Mouse (Mus musculus) kidney, embryonic 15.5 days (tissue): ENCODE measurements around the gene Lbx2. TPM values are rescaled to one million over a fixed set of nuclear protein-coding genes. Genes with fewer than 3 reads are reported as not detected.

ENCODE experiments used
- ATAC-seq: fragments of 200-750 bp; cut with Nextera tagmentation; replicated peaks from 2 replicates; pipeline ENCODE4 v1.8.0; 2017; ENCODE audit warnings: moderate TSS enrichment; ENCODE audit not compliant: low FRiP score
- H3K27ac ChIP-seq: fragments of 300-500 bp; sonication (generic); 2 replicates; pipeline ENCODE4 v1.5.1; 2015; ENCODE audit warnings: mild to moderate bottlenecking, inconsistent platforms
- H3K27me3 ChIP-seq: fragments of 300-500 bp; sonication (generic); 2 replicates; pipeline ENCODE4 v1.6.1; 2015; ENCODE audit warnings: inconsistent platforms
- H3K36me3 ChIP-seq: fragments of 300-500 bp; sonication (generic); 2 replicates; pipeline ENCODE4 v1.6.1; 2015; ENCODE audit warnings: inconsistent platforms
- H3K4me1 ChIP-seq: fragments of 300-500 bp; sonication (generic); 2 replicates; pipeline ENCODE4 v1.6.1; 2015; ENCODE audit warnings: inconsistent platforms
- H3K4me2 ChIP-seq: fragments of 300-500 bp; sonication (generic); 2 replicates; pipeline ENCODE4 v1.6.1; 2015; ENCODE audit warnings: moderate library complexity, mild to moderate bottlenecking, inconsistent platforms
- H3K4me3 ChIP-seq: fragments of 300-500 bp; sonication (generic); replicated peaks from 2 replicates; pipeline ENCODE4 v1.5.1; 2015; ENCODE audit warnings: mild to moderate bottlenecking, inconsistent platforms
- H3K9ac ChIP-seq: fragments of 300-500 bp; sonication (generic); 2 replicates; pipeline ENCODE4 v1.6.1; 2015; ENCODE audit warnings: mild to moderate bottlenecking, inconsistent platforms
- H3K9me3 ChIP-seq: fragments of 300-500 bp; sonication (generic); replicated peaks from 2 replicates; pipeline ENCODE4 v1.6.1; 2016; ENCODE audit warnings: inconsistent platforms
- WGBS: fragments of 180-500 bp; shearing (Covaris S2); methylation state at CpG from one replicate; pipeline ENCODE4 v1.1.7; 2015; ENCODE audit warnings: mixed read lengths; 5-methylcytosine and 5-hydroxymethylcytosine counted together
- polyA plus RNA-seq: library from polyadenylated mRNA; unstranded; fragments of >200 nt; fragmentation: Nextera tagmentation; extraction: Ambion mirVana; gene quantifications from 2 replicates; pipeline ENCODE4 v1.2.1, GENCODE M21; 2015

The Lbx2 gene
- polyA plus RNA-seq, 1 experiment from 2014 or later = 7.5 TPM

- Histone ChIP-seq H3K4me3 (0 out of 2 replicates have a peak overlapping the region, but pooled peaks have one; percentile 92), H3K4me1 (peaks cover 60% of the 10 kb centered on the region), H3K27me3 (no peaks in the 10 kb centered on the region), H3K9ac (0 out of 2 replicates have a peak overlapping the region, but pooled peaks have one; percentile 88), H3K9me3 (no peaks in the 10 kb centered on the region), H3K27ac (0 out of 2 replicates have a peak overlapping the region, but pooled peaks have one; percentile 7), H3K36me3 (peaks cover 32% of the 10 kb centered on the region), H3K4me2 (no peak overlapping the region)
- 90% methylated on average over 4 of the region's 4 CpGs for WGBS
- no peak for ATAC-seq
Observed at GRCm38 (mm10) chr6:83117165-83117438, 30.9 kb downstream of the Lbx2 start.

GRCm38 (mm10) chr6:83117616-83118015 lies 31.4 kb downstream of the Lbx2 start:
- no peak for ATAC-seq
- Histone ChIP-seq H3K4me2 (no peak overlapping the region), H3K9me3 (no peaks in the 10 kb centered on the region), H3K27ac (no peak overlapping the region), H3K4me3 (no peak overlapping the region), H3K36me3 (peaks cover 32% of the 10 kb centered on the region), H3K27me3 (no peaks in the 10 kb centered on the region), H3K9ac (peak overlapping the region; percentile 34; the same call in 1 of the 2 replicates), H3K4me1 (peaks cover 65% of the 10 kb centered on the region)
- 89% methylated on average over 13 of the region's 13 CpGs for WGBS

- 83% methylated on average over 11 of the region's 11 CpGs for WGBS
- H3K36me3 ChIP-seq = peaks cover 32% of the 10 kb centered on the region
- peaks cover 73% of the 10 kb centered on the region for H3K4me1 ChIP-seq
- peak overlapping the region; percentile 63 for H3K27ac ChIP-seq
- H3K4me3 ChIP-seq = no peak overlapping the region
- ATAC-seq = no peak
- H3K27me3 ChIP-seq = no peaks in the 10 kb centered on the region
- no peaks in the 10 kb centered on the region for H3K9me3 ChIP-seq
- no peak overlapping the region for H3K9ac ChIP-seq
- H3K4me2 ChIP-seq = no peak overlapping the region
Observed at GRCm38 (mm10) chr6:83118369-83118768, 32.2 kb downstream of the Lbx2 start.

DNA sequence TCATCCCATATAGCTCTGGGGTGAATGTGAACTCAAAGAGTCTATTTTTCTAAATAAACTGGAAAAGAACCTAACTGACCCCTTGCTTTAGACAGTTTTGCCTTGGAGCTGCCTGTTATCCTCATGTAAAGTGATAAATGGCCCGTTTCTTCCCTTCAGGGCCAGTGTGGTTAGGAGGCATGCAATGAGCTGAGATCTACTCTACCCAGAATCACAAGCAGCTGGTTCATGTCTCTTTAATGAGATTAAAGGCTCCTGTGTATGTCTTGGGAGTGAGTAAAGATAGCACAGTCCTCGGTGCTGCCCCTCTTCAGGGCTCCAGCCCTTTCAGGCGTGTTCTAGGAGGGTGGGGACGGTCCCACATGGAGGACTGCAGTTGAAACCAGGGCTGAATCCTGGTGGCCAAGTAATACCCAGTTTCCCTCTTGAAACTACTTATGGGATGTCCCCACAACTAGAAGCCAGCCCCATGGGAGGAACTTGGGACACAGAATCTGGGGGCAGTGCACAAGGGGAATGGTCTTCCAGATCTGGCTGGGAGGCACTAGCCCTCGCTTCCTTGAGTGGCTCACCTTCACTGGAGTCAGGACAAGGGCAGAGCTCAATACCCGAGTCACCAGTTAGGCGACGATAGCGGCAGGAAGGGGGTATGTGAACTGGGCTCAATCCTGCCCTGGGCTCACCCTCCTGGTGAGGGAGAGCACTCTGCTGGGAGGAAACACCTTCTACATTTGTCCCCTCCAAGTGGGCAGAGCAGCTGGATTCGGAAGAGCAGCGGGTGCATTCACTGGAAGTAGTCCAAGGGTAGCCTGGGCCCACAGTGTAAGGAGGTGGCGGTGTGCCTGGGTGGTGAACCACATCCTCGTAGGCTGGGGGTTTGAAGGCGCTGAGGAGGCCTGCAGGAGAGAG lies 32.9 kb downstream of the Lbx2 start:
- 75% methylated on average over 14 of the region's 14 CpGs for WGBS
- no peaks in the 10 kb centered on the region for H3K27me3 ChIP-seq
- H3K4me3 ChIP-seq = peak overlapping the region; percentile 82
- peak overlapping the region; percentile 97 for H3K4me2 ChIP-seq
- peak overlapping the region; percentile 63 for H3K27ac ChIP-seq
- H3K36me3 ChIP-seq = peaks cover 32% of the 10 kb centered on the region
- no peak for ATAC-seq
- peak overlapping the region; percentile 81; the same call in 1 of the 2 replicates for H3K9ac ChIP-seq
- peaks cover 80% of the 10 kb centered on the region for H3K4me1 ChIP-seq
- no peaks in the 10 kb centered on the region for H3K9me3 ChIP-seq

DNA sequence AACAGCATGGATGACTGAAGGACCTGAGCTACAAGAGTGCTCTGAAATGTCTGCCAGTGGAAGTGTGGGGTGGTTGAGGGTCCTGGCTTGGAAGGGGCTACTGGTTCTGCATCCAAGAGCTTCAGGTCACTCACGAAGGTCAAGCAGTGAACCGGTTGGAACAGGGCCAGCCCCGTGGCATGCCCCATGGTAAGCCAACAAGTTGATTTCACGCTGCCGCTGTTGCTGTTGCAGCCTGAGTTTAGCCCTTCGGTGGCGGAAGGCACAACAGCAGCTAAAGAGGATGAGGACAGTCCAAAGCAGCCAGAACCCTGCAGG lies 33.5 kb downstream of the Lbx2 start:
- H3K4me2 ChIP-seq = peak overlapping the region; percentile 97
- WGBS = 71% methylated on average over 7 of the region's 7 CpGs
- H3K27me3 ChIP-seq = no peaks in the 10 kb centered on the region
- no peak for ATAC-seq
- H3K9me3 ChIP-seq = no peaks in the 10 kb centered on the region
- peaks cover 32% of the 10 kb centered on the region for H3K36me3 ChIP-seq
- H3K9ac ChIP-seq = peak overlapping the region; percentile 81
- H3K27ac ChIP-seq = peak overlapping the region; percentile 63
- H3K4me3 ChIP-seq = peak overlapping the region; percentile 82
- H3K4me1 ChIP-seq = peaks cover 80% of the 10 kb centered on the region

DNA sequence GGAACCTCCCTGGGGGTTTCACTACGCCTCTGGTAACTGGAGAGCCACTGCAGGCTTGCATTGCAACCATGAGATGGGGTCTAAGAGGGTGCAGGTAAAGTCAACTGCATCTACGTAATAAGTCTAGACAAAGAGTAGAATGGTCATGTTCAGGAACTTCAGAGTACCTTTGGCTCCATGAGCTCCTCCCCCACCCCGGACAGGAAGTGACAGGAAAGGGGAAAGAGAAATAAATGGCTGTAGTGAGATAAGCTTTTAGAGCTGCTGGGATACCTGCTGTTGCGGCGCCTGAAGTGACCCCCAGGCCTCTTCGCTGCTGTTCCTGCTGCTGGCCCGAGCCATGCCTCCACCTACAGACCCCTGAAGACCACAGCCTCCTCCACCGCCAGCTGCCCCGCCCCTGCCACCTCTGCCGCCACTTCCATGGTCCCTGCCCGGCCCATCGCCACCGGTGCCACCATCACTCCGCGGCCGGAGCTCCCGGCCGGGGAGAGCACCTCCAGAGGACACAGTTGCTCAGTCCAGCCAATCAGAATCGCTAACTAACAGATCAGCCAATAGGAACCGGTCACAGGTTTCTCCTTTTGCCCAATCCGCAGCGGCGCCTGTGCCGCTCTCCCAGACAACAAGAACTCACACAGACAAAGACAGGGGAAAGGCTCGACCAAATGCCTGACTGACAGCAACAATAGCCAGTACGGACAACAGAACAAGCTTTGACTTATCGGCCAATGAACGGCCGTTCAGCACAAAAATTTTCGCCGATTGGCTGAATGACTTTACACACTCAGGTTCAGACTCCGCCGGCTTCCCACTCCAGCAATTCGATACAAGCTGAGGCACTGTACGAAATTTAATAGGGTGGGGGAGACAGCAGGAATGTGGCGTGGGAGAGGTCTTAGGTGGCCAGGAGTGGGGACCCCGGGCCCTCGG lies 35.0 kb downstream of the Lbx2 start, which contains the start of gene Wbp1:
Wbp1 (minus strand) TSS at position 630 of the 933 bp plus-strand sequence.
- peaks cover 77% of the 10 kb centered on the region for H3K4me1 ChIP-seq
- H3K27ac ChIP-seq = peak within 1 kb of the TSS; percentile 97

GRCm38 (mm10) chr6:83121863-83122710 lies 35.9 kb downstream of the Lbx2 start:
- WGBS = 1% methylated on average over 39 of the region's 52 CpGs
- Histone ChIP-seq H3K9me3 (no peaks in the 10 kb centered on the region), H3K27ac (peak overlapping the region; percentile 97), H3K4me3 (peak overlapping the region; percentile 82), H3K4me1 (peaks cover 68% of the 10 kb centered on the region), H3K36me3 (peaks cover 28% of the 10 kb centered on the region), H3K4me2 (peak overlapping the region; percentile 97), H3K9ac (peak overlapping the region; percentile 80), H3K27me3 (no peaks in the 10 kb centered on the region)
- ATAC-seq = no peak; the same call in 1 of the 2 replicates

More for the DNA sequence above, 35.0 kb downstream of the Lbx2 start, which contains the start of gene Wbp1:
- no peaks in the 10 kb centered on the region for H3K9me3 ChIP-seq
- H3K4me3 ChIP-seq = peak within 1 kb of the TSS; percentile 82
- ATAC-seq = peak; percentile 94
- peak within 1 kb of the TSS; percentile 97 for H3K4me2 ChIP-seq
- peak within 1 kb of the TSS; percentile 81 for H3K9ac ChIP-seq
- WGBS = under 1% methylated on average over 38 of the region's 38 CpGs
- peaks cover 32% of the 10 kb centered on the region for H3K36me3 ChIP-seq
- no peaks in the 10 kb centered on the region for H3K27me3 ChIP-seq

- Histone ChIP-seq H3K27ac (peak overlapping the region; percentile 97), H3K9ac (no peak overlapping the region), H3K4me3 (peak overlapping the region; percentile 82), H3K27me3 (no peaks in the 10 kb centered on the region), H3K36me3 (peaks cover 19% of the 10 kb centered on the region), H3K4me1 (peaks cover 59% of the 10 kb centered on the region), H3K4me2 (peak overlapping the region; percentile 97), H3K9me3 (no peaks in the 10 kb centered on the region)
- 70% methylated on average over 5 of the region's 5 CpGs for WGBS
- ATAC-seq = no peak
Observed at GRCm38 (mm10) chr6:83122961-83123360, 36.8 kb downstream of the Lbx2 start.

GRCm38 (mm10) chr6:83124851-83125312 lies 38.7 kb downstream of the Lbx2 start:
- peak; percentile 16 for ATAC-seq

DNA sequence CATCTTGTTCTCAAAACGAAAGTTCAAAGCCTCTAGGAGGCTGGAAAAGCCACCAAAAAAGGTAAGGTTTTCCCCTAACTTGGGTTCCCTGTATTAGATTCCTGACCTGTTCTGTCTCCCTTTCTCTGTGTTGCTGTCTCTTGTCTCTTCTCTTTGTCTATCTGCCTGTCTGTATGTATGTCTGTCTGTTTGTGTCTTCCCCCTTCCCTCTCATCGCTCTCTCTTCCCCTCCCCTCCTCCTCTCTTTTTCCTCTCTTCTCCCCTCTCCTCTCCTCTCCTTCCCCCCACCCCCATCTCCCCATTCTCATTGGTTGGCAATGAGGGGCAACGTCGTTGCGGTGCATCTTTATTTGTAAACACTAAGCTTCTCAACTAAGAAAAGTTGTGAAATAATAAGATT lies 39.2 kb downstream of the Lbx2 start, which contains the start of gene Ino80b:
Ino80b (minus strand) TSS at position 101 of the 400 bp plus-strand sequence.
- peak within 1 kb of the TSS; percentile 85 for H3K4me2 ChIP-seq
- WGBS = 31% methylated on average over 5 of the region's 5 CpGs
- H3K36me3 ChIP-seq = no peaks in the 10 kb centered on the region; the same call in 1 of the 2 replicates
- H3K9ac ChIP-seq = peak within 1 kb of the TSS; percentile 72
- H3K9me3 ChIP-seq = no peaks in the 10 kb centered on the region
- H3K4me1 ChIP-seq = peaks cover 35% of the 10 kb centered on the region
- peak within 1 kb of the TSS; percentile 74 for H3K4me3 ChIP-seq
- peak within 1 kb of the TSS; percentile 72 for H3K27ac ChIP-seq
- ATAC-seq = no peak
- no peaks in the 10 kb centered on the region for H3K27me3 ChIP-seq

More at GRCm38 (mm10) chr6:83124851-83125312, 38.7 kb downstream of the Lbx2 start:
- H3K4me1 ChIP-seq = peaks cover 40% of the 10 kb centered on the region
- peak overlapping the region; percentile 74 for H3K4me3 ChIP-seq
- H3K27ac ChIP-seq = peak overlapping the region; percentile 72
- peak overlapping the region; percentile 85 for H3K4me2 ChIP-seq
- H3K9me3 ChIP-seq = no peaks in the 10 kb centered on the region
- no peaks in the 10 kb centered on the region; the same call in 1 of the 2 replicates for H3K36me3 ChIP-seq
- H3K9ac ChIP-seq = peak overlapping the region; percentile 72
- no peaks in the 10 kb centered on the region for H3K27me3 ChIP-seq
- under 1% methylated on average over 30 of the region's 30 CpGs for WGBS

DNA sequence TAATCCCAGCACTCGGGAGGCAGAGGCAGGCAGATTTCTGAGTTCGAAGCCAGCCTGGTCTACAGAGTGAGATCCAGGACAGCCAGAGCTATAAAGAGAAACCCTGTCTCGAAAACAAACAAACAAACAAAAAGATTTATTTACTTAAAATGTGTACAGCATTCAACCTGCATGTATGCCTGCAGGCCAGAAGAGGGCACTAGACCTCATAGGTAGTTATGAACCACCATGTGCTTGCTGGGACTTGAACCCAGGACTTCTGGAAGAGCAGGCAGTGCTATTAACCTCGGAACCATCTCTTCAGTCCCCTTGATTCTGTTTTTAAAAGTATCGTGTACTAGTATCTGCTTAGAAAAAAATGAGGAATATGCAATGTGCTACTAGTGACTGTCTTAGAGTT lies 41.3 kb downstream of the Lbx2 start:
- Histone ChIP-seq H3K4me2 (no peak overlapping the region), H3K27me3 (no peaks in the 10 kb centered on the region), H3K4me3 (no peak overlapping the region), H3K9me3 (no peaks in the 10 kb centered on the region), H3K9ac (no peak overlapping the region), H3K27ac (no peak overlapping the region), H3K4me1 (peaks cover 36% of the 10 kb centered on the region), H3K36me3 (no peaks in the 10 kb centered on the region; the same call in 1 of the 2 replicates)
- ATAC-seq = no peak
- 94% methylated on average over 5 of the region's 5 CpGs for WGBS
